Mouse (Mus musculus) cerebellum, adult 2 months (tissue): ENCODE data around the gene Aph1c.

Experiments used
- CTCF ChIP-seq: fragments of 200-500 bp; IDR thresholded peaks from 2 replicates; pipeline ENCODE4 v1.5.1; 2011; ENCODE audit warnings: low read depth, mild to moderate bottlenecking, control low read depth, low read length, moderate library complexity, borderline replicate concordance; ENCODE audit not compliant: insufficient read depth
- POLR2A ChIP-seq: fragments of 200-500 bp; IDR thresholded peaks from 2 replicates; pipeline ENCODE4 v1.6.1; 2011; ENCODE audit warnings: low read length, control low read depth, borderline replicate concordance; ENCODE audit not compliant: insufficient read depth

- TF ChIP-seq CTCF, result no peak
- TF ChIP-seq POLR2A, result no peak
These were observed 45.0 kb upstream of the Aph1c start for GRCm38 (mm10) chr9:66879486-66879885.
